Mouse (Mus musculus) heart, adult 2 months (tissue): ENCODE measurements at regions not wholly inside any gene's neighbourhood (a gene's known extent, or its start where the extent isn't known, plus 50 kb on each side); places are given as distances from the start of the nearest gene placed in this dataset.

Experiments used
- DNase-seq, 2 experiments: peaks; one replicate each; pipeline ENCODE4 v3.0.0; 2021
- H3K27ac ChIP-seq: fragments of 200-600 bp; 2 replicates; pipeline ENCODE4 v1.8.1; 2022
- H3K27me3 ChIP-seq: fragments of 200-500 bp; 2 replicates; pipeline ENCODE4 v1.6.1; 2012; ENCODE audit warnings: mild to moderate bottlenecking, low read length, inconsistent platforms, mixed read lengths; ENCODE audit not compliant: control insufficient read depth, insufficient read depth
- H3K36me3 ChIP-seq: fragments of 200-500 bp; 2 replicates; pipeline ENCODE4 v1.6.1; 2012; ENCODE audit warnings: low read length, inconsistent platforms; ENCODE audit not compliant: control insufficient read depth, insufficient read depth
- H3K4me1 ChIP-seq: fragments of 200-500 bp; 2 replicates; pipeline ENCODE4 v1.6.1; 2011; ENCODE audit warnings: low read length; ENCODE audit not compliant: control insufficient read depth, insufficient read depth
- H3K4me3 ChIP-seq: fragments of 200-600 bp; 2 replicates; pipeline ENCODE4 v1.8.1; 2022
- H3K79me2 ChIP-seq: fragments of 200-500 bp; replicated peaks from 2 replicates; pipeline ENCODE4 v1.6.1; 2012; ENCODE audit warnings: mild to moderate bottlenecking, inconsistent platforms, low read length, moderate library complexity, mixed read lengths; ENCODE audit not compliant: control insufficient read depth, insufficient read depth
- H3K9ac ChIP-seq: fragments of 200-500 bp; 2 replicates; pipeline ENCODE4 v1.6.1; 2012; ENCODE audit warnings: low read depth, mild to moderate bottlenecking, control low read depth, inconsistent platforms, low read length, mixed read lengths
- CTCF ChIP-seq: fragments of 200-600 bp; IDR thresholded peaks from 2 replicates; pipeline ENCODE4 v1.8.1; 2022; ENCODE audit warnings: antibody characterized with exemption, mild to moderate bottlenecking, moderate library complexity
- EP300 ChIP-seq: fragments of 200-500 bp; IDR thresholded peaks from 2 replicates; pipeline ENCODE4 v1.6.1; 2011; ENCODE audit warnings: low read depth, low read length, control low read depth; ENCODE audit not compliant: insufficient read depth
- POLR2A ChIP-seq: fragments of 200-500 bp; IDR thresholded peaks from 2 replicates; pipeline ENCODE4 v1.6.1; 2011; ENCODE audit warnings: mild to moderate bottlenecking, low read depth, low read length, control low read depth; ENCODE audit not compliant: insufficient read depth
- WGBS: fragments of 180-500 bp; shearing (Covaris S2); methylation state at CpG from one replicate; pipeline ENCODE4 v1.1.7; 2018; 5-methylcytosine and 5-hydroxymethylcytosine counted together
- intact Hi-C: fragments of 180-260 bp; cut with DNase I; formaldehyde crosslinking; loops from one replicate; pipeline ENCODE4 v1.15.1; 2025

DNA sequence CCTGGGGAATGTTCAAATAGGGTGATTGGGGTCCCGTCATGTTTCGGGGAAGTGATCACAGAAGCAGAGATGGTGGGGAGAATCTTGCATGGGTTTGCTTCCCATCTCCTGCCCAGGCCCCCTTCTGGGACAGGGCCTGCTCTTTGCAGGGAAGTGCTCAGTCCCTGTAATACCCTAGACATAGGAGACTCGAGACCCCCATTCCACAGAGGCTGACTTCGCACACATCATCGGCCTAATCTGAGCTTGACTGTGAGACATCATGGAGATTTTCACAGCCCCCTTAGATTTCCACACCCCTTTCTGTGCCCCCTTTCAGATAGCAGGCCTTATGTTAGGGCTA is 86.0 kb downstream of the Amer3 start:
- no peaks in the 10 kb centered on the region for H3K27me3 ChIP-seq
- WGBS = 70% methylated on average over 5 of the region's 5 CpGs
- H3K4me1 ChIP-seq = no peaks in the 10 kb centered on the region
- intact Hi-C loops = no loop called here
- H3K36me3 ChIP-seq = no peaks in the 10 kb centered on the region
- H3K79me2 ChIP-seq = no peaks in the 10 kb centered on the region
- H3K27ac ChIP-seq = no peak overlapping the region
- no peak overlapping the region for H3K4me3 ChIP-seq
- TF ChIP-seq EP300 = no peak
- no peak for TF ChIP-seq POLR2A
- no peak for TF ChIP-seq CTCF
- no peak for DNase-seq
- H3K9ac ChIP-seq = no peak overlapping the region

DNA sequence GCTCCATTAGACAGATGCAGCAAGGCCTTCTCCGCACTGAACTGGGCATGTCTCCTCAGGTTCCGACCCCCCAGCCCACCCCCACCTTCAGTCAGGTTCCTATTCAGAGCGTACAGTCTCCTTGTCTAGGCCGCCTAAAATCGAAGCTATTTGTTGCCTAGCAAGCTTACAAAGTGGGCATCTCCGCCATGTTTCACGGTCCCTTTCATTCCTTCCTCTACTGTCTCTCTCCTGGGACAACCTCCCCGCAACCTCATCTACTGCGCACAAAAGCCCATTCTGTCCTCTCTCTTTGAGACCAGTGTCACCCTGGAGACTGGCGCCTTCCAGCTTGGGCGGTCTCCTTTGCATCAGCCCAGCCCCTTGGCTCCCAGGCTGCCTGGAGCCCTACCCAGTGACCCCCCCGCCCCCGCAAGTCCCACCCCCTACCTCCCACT is 86.8 kb downstream of the Amer3 start:
- no peaks in the 10 kb centered on the region for H3K4me1 ChIP-seq
- no peak overlapping the region for H3K4me3 ChIP-seq
- intact Hi-C loops = no loop called here
- H3K27me3 ChIP-seq = no peaks in the 10 kb centered on the region
- H3K9ac ChIP-seq = no peak overlapping the region
- H3K27ac ChIP-seq = no peak overlapping the region
- WGBS = 82% methylated on average over 13 of the region's 13 CpGs
- TF ChIP-seq CTCF (no peak), EP300 (no peak), POLR2A (no peak)
- no peak for DNase-seq
- no peaks in the 10 kb centered on the region for H3K79me2 ChIP-seq
- no peaks in the 10 kb centered on the region for H3K36me3 ChIP-seq

DNA sequence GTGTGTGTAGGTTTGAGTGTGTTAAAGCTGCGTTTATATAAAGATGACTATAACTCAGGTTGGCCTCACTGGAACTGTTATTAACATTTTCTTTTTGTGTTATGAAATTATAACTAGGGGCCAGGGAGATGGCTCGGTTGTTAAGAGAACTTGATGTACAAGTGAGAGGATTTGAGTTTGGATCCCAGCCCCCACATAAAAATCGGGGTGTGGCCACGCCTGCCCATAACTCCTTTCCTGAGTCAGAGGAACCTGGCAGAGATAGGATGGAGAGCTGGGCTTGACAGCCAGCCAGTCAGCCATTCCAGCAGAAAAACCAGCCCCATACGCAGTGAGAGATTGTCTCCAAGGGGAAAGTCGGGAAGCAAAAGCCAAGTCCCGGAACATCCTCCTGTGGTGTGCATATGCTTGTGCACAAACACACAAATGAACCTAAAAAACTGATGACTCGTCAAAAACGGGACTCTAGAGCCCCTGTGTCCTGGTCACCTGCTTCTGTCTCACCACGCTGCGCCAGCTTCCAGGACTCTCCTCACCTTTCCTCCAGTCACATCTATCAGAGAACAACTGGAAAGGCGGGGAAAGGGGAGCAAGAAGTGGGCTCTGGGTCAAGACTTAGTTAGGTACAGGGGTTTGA is 97.8 kb downstream of the Amer3 start:
- DNase-seq = no peak
- no peak overlapping the region for H3K9ac ChIP-seq
- H3K79me2 ChIP-seq = no peaks in the 10 kb centered on the region
- H3K4me3 ChIP-seq = no peak overlapping the region
- WGBS = 41% methylated on average over 12 of the region's 12 CpGs
- H3K36me3 ChIP-seq = no peaks in the 10 kb centered on the region
- H3K27me3 ChIP-seq = 0 out of 2 replicates have a peak, but pooled peaks cover 1% of the 10 kb centered on the region
- no peaks in the 10 kb centered on the region for H3K4me1 ChIP-seq
- intact Hi-C loops = no loop called here
- TF ChIP-seq CTCF = no peak
- no peak for TF ChIP-seq POLR2A
- no peak for TF ChIP-seq EP300
- H3K27ac ChIP-seq = no peak overlapping the region

DNA sequence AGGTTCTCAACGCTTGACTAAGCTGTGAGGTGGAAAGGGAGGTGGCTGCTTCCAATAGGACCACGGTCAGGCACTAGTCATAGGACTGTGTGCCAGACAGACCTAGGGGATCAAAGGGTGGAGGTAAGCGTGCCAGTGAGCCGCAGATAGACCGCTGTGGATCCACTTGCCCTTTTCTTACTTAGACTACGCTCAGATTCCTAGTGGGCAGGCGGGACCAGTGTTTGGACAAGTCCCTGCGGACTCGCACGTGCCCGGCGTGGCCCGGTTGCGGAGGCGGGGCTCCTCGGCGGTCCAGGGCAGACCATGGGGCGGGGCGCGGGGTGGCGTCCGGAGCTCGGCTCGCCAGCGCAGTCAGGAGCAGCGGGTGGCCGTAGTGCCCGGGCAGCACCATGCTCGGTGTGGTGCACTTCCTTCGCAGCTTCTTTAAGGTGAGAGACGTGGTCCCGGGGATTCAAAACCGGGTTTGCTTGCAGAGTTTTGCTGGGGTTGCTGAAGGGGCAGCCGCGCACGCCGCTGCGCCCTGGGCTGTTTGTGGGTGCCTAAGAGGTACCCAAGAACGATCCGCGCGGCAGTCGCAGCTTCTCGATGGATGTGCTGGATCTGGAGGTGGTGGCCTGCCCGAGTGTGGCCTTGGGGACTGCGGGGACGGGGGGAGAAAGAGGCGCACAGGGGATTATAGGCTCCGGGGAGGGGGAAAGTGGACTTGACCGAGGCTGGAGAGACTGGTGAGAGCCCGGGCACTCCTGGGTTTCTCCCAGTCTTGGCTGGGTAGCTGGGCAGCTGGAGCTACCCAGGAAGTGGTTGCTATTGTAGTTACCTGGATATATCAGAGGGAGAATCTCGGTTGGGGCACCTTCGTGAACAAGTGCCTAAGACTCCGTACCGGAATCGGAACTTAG is 98.6 kb downstream of the Amer3 start:
- DNase-seq = peak; percentile 53 to 57
- H3K4me3 ChIP-seq = peak overlapping the region; percentile 37
- H3K4me1 ChIP-seq = no peaks in the 10 kb centered on the region
- 2% methylated on average over 56 of the region's 56 CpGs for WGBS
- H3K27ac ChIP-seq = no peak overlapping the region
- intact Hi-C loops = no loop called here
- H3K79me2 ChIP-seq = no peaks in the 10 kb centered on the region
- H3K36me3 ChIP-seq = no peaks in the 10 kb centered on the region
- TF ChIP-seq CTCF (no peak), EP300 (no peak), POLR2A (no peak)
- no peak overlapping the region for H3K9ac ChIP-seq
- H3K27me3 ChIP-seq = 0 out of 2 replicates have a peak, but pooled peaks cover 1% of the 10 kb centered on the region

DNA sequence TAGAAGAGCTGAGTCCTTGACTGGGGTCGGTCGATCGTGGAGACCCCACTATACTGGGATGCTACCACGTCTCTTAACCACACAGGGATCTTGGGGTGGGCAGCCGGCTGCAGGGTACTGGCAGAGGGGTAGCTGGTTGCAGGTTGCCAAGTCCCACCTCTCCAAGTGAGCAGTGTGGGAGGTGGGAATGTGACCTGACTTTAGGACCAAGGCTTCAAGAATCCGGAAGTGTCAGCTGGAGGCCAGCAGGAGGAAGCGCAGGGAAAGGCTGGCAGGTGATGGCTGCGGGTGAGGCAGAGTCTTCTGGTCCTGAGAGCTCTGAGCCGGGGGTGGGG is 99.2 kb downstream of the Amer3 start:
- Histone ChIP-seq H3K27me3 (0 out of 2 replicates have a peak, but pooled peaks cover 1% of the 10 kb centered on the region), H3K36me3 (no peaks in the 10 kb centered on the region), H3K9ac (no peak overlapping the region), H3K27ac (no peak overlapping the region), H3K4me1 (no peaks in the 10 kb centered on the region), H3K4me3 (no peak overlapping the region), H3K79me2 (no peaks in the 10 kb centered on the region)
- intact Hi-C loops = no loop called here
- no peak for TF ChIP-seq EP300
- TF ChIP-seq POLR2A = no peak
- TF ChIP-seq CTCF = no peak
- no peak for DNase-seq
- WGBS = under 1% methylated on average over 9 of the region's 9 CpGs

DNA sequence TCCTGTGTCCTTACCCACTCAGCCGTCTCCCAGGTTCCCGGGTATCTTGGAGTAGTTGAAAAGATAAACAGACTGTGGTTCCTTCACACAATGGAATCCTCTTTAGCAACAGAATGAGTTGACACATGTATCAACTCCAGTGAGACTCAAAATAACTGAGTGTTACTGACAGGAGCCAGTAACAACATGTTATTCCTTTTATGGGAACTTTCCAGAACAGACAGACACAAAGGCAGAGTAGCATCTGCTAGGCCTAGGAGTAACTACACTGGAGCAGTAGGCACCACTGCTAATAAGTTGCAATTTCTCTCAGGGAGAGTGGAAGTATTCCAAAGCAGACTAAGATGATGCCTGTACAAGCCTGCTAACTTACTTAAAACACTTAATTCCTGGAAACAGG is 107.1 kb downstream of the Amer3 start:
- Histone ChIP-seq H3K27ac (no peak overlapping the region), H3K4me1 (no peaks in the 10 kb centered on the region), H3K4me3 (no peak overlapping the region), H3K9ac (no peak overlapping the region), H3K36me3 (no peaks in the 10 kb centered on the region), H3K79me2 (no peaks in the 10 kb centered on the region), H3K27me3 (no peaks in the 10 kb centered on the region)
- intact Hi-C loops = no loop called here
- DNase-seq = no peak
- 20% methylated on average over 2 of the region's 2 CpGs for WGBS
- TF ChIP-seq CTCF (no peak), EP300 (no peak), POLR2A (no peak)
